Mouse (Mus musculus) B cell, adult 67 days (primary cell): ENCODE measurements around the gene Tmem88. TPM values are rescaled to one million over a fixed set of nuclear protein-coding genes. Genes with fewer than 3 reads are reported as not detected.

Experiments
- total RNA-seq, 2 experiments: library from RNA; stranded (reverse); gene quantifications; 4 replicates each; pipeline ENCODE4 v1.2.4; 2023

The Tmem88 gene
- 1 to 10 TPM; 6.2 to 6.9 TPM for total RNA-seq

DNA sequence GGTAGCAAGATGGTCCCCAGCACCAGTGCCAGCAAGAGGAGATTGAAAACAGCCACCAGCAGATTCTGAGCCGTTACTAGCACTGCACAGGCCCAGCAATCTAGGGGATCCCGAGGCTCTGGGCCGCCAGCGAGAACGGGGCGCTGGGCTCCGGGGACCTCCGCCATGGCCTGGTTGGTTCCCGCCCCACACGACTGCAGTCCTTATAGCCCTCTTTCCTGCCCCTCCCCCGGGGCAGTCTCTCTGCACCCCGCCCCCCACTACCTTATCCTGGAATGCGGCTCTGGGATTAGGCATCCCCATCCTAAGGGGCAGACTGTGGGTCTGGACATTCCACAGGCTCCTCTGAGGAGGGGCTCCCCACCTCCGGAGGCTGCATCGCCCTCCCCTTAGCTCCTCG, at the start of gene Tmem88:
TSS of gene Tmem88 (minus strand) at position 176 of the 400 bp plus-strand sequence.

DNA sequence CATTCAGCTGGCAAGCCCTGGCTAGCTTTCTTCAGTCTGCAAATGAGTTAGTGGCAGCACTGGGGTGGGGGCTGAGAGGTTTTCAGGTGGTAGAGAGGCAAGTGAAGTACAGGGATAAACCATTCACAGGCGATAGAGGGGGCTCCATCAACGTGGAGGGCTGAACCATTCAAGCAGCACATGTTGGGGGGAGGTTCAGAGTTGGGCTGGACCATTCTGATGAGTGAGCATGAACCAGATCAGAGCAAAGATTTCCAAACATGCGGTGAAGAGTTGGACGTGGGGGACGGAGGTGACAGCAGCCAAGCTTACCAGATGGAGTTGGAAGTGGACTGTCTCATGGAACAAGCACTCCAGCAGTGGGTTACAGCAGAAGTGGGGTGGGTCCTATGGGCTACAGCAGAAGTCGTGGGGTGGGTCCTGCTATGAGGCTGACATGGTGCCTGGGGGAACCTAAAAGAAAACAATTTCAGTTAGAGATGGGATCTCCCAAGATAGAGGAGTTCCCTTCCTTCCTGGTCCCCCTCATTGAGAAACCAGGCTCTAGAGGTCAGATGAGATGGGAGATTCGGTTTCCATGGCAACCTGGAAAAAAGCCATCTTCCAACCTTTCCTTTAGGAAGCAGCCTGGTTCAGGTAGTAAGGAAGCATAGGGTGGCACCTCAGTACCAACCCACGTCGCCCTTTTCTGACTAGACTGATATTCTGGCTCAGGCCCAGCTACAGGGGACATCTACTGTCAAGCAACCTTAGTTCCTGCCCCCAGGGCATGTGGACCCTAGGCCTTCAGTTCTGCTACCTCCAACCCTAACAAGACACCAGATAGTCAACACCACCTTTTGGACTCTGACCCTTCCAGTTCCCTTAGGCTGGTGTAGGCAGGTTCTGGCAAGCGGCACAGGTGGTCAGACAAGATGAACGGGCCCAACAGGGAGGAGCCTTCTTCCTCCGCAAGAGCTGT, 15.5 kb upstream of the Tmem88 start, which contains the start of gene Kdm6b:
TSS of gene Kdm6b (minus strand) at position 455 of the 961 bp plus-strand sequence.

DNA sequence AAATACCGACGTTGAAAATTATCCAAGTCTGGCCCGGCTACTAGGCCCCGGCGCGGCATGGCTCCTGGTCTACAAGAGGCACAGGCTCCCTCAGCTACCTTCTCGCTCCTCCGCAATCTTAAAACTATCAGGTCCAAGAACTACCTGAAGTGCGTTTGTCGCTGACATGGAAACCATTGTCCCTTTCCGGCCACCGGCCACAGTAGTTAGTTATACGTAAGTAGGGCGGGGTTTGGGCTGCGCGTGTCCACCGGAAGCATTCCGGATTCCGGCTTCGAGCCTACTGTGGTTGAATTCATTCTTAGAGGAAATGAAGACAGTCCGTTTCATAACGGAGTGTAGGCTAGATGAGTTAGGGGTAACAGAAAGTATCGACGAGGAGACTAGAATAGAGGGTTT, 2.8 kb downstream of the Tmem88 start, which contains the start of the genes Naa38 and Cyb5d1:
TSS of gene Naa38 (plus strand) at position 253 of the 399 bp plus-strand sequence.
TSS of gene Cyb5d1 (minus strand) at position 397 of the 399 bp plus-strand sequence.

DNA sequence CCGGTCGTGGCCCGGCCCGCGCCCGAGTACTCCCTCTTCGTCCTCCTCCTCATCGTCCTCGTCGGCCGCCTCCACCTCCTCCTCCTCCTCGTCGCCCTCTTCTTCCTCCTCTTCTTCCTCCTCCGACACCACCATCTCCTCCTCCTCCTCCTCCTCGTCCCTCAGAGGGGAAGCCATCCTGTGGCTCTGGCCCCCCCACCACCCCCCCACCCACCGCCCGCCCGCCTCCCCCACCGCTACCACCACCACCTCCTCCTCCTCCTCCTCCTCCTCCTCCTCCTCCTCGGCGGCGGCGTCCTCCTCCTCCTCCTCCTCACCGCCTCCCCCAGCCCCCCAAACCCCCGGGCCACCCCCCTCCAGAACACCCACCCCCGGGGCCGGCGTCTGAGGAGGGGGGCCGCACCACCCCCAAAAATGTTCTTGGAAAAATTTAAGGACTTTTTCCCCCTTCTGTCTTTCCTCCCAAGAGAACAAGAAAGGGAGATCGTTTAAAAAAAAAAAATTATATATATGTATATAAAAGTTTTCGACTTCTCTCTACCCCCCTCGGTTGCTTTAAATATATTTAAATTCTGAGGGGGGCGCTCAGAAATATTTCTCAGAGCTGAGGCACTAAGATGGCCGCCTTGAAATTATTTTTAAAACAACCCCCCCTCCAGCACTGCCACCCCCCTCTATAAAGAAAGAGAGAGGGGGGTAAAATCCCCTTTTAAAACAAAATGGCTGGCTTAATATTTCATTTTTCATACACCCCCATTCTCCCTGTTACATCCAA, 28.6 kb downstream of the Tmem88 start, which contains the start of gene Chd3:
TSS of gene Chd3 (minus strand) at position 192 of the 775 bp plus-strand sequence.

Other genes with a start within 250 kb of the Tmem88 start
- not detected for gene Alox12b, start 241.2 kb downstream of the Tmem88 start, total RNA-seq
- under 1 TPM in 1 of 2 experiments, not detected in 1; 0.21 TPM for gene Alox8, start 200.4 kb downstream of the Tmem88 start, total RNA-seq
- not detected for gene Gucy2e, start 161.2 kb downstream of the Tmem88 start, total RNA-seq
- 10 to 100 TPM; 34.5 to 41.4 TPM for gene Cntrob, start 74.5 kb downstream of the Tmem88 start, total RNA-seq
- 10 to 100 TPM; 42.6 to 46.5 TPM for gene Trappc1, start 74.3 kb downstream of the Tmem88 start, total RNA-seq
- gene Kcnab3, start 72.0 kb downstream of the Tmem88 start, total RNA-seq = 1 to 10 TPM; 2.7 to 4.5 TPM
- 1 to 10 TPM; 1.8 to 2.2 TPM for gene Rnf227, start 57.8 kb downstream of the Tmem88 start, total RNA-seq
- gene Chd3, start 28.8 kb downstream of the Tmem88 start, total RNA-seq = 100 to 1,000 TPM; 359 to 384 TPM
- 10 to 100 TPM; 42.7 to 47.8 TPM for gene Naa38, start 2.7 kb downstream of the Tmem88 start, total RNA-seq
- gene Cyb5d1, start 2.6 kb downstream of the Tmem88 start, total RNA-seq = 10 to 100 TPM; 39.3 to 44.3 TPM
- 100 to 1,000 TPM; 195 to 244 TPM for gene Kdm6b, start 15.4 kb upstream of the Tmem88 start, total RNA-seq
- not detected for gene Dnah2, start 150.9 kb upstream of the Tmem88 start, total RNA-seq
- under 1 TPM; 0.61 to 0.95 TPM for gene Efnb3, start 162.0 kb upstream of the Tmem88 start, total RNA-seq
- 10 to 100 TPM; 13.8 to 15.2 TPM for gene Wrap53, start 182.0 kb upstream of the Tmem88 start, total RNA-seq
- 100 to 1,000 TPM; 143 TPM for gene Trp53, start 182.1 kb upstream of the Tmem88 start, total RNA-seq
- gene Atp1b2, start 207.7 kb upstream of the Tmem88 start, total RNA-seq = under 1 TPM in 1 of 2 experiments, not detected in 1; 0.75 TPM
- not detected for gene Shbg, start 219.7 kb upstream of the Tmem88 start, total RNA-seq
- not detected for gene Sat2, start 223.8 kb upstream of the Tmem88 start, total RNA-seq
- gene Fxr2, start 234.8 kb upstream of the Tmem88 start, total RNA-seq = 10 to 100 TPM; 88.3 to 96.6 TPM